Mouse (Mus musculus) cerebellum, adult (tissue): ENCODE measurements at regions not wholly inside any gene's neighbourhood (a gene's known extent, or its start where the extent isn't known, plus 50 kb on each side); places are given as distances from the start of the nearest gene placed in this dataset.
A peak's percentile ranks its signal among the peaks of the same experiment; 100 is the strongest.

ENCODE experiments used
- ATAC-seq: cut with Nextera tagmentation; 2 replicates; pipeline ENCODE4 v1.9.2; 2017; ENCODE audit warnings: mild to moderate bottlenecking, moderate library complexity, mixed read lengths; ENCODE audit not compliant: insufficient number of reproducible peaks, low FRiP score, low TSS enrichment

DNA sequence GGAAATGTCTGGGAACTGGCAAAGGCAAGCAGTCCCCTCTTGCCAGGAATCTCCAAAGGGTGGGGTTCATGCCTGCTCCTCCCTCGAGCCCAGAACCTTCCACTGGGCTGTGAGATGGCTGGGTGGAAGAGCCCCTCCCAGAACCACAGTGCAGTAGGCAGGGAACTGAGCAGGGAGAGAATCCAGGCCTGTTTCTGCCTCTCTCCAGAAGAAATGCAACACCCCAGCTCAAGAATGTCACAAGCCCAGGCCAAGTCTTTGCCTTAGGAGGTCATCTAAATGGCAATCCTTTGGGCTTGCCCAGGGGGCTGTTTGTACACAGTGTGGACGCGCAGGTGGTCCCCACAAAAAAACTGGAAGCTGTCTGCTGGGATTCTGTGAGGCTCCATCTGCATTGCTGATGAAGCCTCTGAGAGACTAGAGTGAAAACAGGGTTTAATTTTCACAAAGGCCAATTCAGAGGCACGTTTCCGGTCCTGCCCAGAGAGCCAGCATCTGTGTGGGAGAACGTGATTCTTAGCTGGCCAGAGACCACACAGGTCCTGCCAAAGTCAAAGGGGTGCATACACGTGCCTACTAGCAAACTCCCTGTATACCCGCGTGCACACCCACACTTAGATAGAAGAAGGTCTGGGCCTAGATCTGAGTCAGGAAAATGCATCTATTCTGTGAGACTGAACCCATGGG, 129.0 kb downstream of the Hmg20a start:
- ATAC-seq = no peak

DNA sequence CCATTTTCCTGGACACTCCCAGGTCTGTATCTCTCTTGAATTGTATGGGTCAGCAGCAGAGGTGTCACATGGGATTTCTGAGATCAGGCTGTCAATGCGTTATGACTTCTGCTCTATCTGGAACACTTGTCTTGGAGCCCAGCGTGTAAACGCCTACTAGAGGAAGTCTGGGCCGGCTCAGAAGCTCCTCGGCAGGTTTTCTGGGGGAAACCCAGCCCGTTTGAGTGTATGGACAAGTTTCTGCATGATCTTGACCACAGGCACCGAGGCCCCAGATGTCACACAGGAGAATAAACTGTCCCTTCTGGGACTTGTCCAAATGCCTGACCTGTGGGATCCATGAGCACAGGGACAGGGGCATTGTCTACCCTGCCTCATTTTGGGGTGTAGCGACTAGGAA, 131.4 kb downstream of the Hmg20a start:
- ATAC-seq = no peak

DNA sequence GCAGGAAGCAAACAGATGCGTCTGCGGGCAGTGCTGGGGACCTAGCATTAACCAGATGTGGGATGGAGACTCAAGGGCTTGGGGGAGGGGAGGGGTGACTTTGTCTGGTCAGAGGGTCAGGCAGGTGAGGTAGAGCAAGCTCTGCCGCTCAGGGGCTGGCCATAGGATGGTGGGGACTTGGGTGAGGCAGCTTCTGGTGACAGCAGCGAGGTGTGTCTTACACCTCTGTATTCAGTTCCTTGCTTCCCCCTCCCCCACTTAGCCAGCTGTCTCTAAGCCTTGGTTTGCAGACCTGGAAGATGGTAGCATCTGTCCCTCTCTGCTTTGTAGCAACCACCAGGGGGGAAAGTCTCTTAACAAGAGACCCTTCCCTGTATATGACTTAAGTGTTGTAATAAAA, 131.8 kb downstream of the Hmg20a start:
- no peak for ATAC-seq

DNA sequence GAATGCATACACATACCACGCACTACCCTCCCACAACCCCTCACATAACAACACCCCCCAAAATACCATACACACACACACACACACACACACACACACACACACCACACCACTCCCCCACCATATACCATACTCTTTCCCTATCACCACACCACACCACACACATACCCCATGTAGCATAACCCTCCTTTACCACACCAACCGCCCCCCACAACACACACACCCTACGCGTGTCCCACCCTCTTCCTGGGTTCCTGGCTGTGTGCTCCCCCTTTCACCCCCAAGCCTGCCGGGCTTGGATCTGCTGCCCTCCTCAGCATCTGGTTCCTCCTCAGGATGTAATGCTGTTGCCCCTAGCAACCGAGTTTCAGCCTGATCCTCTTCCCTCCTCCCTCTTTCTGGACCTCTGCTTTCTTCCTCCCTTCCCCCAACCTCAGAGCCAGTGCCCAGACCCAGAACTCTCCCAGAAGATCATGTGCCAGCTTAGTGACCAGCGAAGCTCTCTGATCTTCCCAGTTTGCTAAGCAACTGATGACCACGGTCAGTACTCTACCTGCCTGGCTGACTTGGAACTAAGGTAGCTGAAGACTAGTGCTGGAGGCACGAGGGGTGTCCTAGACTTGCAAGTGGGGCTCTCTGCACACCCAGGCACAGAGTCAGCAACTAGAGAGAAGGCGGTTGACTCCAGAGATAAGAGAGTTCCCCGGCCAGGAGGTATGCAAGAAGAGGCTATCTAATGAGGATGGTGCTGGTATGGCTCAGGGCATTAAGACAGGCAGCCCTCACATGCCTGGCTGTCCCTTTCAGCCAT, 133.2 kb downstream of the Hmg20a start:
- no peak for ATAC-seq

DNA sequence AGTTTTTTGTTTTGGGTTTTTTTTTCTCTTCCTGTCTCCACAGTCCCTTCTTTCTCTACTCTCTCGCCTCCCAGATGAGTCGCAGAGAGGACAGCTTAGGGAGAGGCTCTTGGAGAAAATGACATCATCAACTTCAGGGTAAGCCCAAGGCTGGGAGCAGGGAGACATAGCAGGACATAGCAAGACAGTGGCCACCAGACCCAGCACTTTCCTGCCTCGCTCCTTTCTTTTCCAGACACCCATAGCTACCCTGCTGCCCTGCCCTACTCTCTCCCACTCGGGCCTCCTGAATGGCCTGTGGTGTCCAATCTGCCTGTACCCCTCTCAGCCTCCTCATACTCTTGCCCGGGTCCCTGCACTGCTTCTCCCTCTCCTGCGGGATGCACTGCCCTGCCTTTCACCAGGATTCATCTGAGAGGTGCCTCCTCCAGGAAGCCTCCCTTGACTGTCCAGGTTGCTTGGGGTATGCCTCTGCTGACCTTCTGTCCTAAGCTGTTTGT, 133.8 kb downstream of the Hmg20a start:
- ATAC-seq = no peak

DNA sequence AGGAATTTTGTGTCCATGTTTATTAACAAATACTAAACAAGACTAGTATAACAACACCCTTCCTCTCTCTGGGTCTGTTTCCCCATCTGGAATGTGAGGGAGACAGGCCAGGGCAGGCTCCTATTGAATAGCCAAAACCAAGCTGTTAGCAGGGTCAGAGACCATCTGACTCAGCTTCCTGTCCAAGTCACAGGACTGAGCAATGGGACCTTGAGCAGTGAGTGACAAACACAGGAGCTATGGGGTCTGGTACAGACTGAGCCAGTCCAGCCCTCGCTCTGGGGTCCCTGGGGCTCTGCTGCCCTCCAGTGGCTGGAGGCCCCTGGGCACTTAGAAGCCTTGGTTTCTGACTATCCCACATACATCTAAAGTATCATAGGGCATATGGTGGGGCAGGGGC, 134.4 kb downstream of the Hmg20a start:
- peak; percentile 57 for ATAC-seq

DNA sequence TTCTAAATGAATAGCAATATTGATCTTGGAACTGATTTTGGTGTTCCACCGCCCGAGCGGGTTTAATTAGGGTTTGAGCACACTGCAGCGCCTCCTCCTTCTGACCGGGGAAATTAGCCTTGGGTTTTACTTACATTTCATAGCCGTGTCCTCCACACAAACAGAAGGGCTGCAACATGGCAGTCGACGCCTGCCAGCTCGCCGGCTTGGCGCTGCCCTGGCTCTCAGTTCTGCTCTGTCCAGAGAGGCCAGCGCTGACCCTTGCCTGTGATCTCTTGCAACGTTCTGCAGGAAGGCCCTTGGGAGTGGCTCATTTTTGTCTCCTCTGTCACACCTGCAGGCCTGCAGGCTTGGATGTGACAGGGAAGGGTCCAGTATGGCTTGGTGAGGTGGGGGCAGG, 135.2 kb downstream of the Hmg20a start:
- peak; percentile 49; the same call in 1 of the 2 replicates for ATAC-seq

DNA sequence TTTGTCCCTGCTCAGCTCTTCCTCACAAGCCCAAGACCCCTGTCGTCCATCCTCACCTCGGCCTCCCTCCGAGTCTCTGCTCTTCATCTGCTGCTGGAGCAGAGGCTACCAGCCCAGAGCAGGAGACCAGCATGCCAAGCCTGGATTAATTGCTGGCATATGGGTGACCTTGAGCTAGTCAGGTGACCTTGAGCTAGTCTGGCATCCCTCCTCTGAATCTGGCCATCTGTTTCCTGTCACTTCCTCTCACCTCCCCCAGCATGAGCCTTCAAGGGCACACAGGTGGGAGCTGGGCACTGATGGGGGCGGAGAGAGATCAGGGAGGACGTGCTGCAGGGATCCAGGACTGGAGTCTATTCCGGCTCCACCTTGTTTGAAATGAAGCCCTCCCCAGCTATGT, 135.7 kb downstream of the Hmg20a start:
- ATAC-seq = peak; percentile 50; the same call in 1 of the 2 replicates

DNA sequence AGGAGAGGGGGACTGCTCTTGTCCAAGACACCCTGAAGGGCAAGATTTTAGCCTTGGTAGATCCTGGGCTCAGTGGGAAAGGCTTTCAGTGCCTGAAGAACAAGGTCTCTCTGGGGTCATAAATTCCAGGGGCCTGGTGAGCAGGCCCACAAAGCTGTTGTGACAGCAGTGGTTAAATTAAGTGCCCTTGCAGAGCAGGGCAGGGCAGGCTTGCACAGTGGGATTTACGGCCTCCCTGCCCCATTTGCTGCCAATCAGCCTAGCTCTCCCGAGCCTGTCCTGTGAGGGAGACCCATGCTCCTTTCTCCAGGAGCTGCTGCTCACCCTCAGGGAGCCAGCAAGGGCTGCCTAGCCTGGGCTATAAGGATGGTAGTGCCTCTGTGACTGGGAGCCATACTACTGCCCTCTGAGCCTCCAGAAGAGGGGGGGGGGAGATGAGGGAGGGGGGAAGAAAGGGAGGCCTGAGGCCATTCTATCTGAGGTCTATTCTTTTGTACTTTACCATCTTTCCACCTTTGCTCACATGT, 141.3 kb downstream of the Hmg20a start:
- ATAC-seq = no peak

DNA sequence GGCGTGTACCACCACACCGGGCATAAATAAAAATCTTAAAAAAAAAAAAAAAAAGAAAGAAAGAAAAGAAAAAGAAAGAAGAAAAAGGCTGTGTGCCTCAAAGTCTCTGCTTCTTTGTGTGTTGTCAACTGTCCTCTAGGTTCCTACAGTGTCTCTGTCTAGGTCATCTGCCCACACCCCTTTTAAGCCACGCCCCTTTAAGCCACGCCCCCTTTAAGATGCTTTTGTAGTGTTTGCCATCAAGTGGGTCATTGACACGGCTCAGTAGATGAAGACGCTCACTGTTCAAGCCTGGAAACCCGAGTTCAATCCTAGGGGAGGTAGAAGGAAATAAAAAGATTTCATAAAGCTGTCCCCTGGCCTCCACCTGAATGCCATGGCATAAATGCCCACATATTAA, 144.0 kb downstream of the Hmg20a start:
- ATAC-seq = no peak

DNA sequence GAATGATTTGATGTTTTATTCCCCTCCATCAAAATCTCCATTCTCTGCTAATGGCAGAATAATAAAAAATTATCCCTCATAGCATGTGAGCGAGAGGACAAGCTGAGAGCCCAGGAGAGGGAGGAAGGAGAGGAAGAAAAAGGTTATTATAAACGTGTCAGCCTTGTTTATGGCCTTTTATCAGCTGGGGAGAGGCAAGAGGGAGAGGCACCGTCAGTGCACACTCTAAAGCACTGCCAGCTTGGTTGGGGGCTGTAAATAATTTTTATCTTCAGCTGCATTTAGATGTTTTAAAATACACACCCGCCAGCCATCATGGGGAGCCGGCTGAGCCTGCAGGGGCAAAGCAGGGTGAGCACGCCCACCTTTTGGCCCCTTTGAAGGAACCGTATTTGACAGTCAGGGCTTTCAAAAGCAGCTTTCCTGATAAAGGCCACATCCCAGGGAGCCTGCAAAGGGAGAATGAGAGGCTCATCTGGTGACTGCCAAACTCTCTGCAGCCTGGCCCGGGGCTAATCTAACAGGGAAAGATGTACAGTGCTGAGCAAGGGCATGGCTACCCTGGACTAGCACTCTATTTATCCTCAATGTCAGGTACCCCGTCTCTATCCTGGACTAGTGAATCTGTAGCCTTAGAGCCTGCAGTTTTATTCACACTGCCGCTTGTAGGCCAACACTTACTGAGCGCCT, 145.8 kb downstream of the Hmg20a start:
- ATAC-seq = no peak
